Mouse (Mus musculus) G1E (cell line): ENCODE results near the gene Gbgt1.

ENCODE experiments used
- CTCF ChIP-seq: IDR thresholded peaks from 2 replicates; pipeline ENCODE4 v1.5.1; 2012; ENCODE audit warnings: low read depth, low read length, inconsistent platforms, mixed read lengths
- POLR2AphosphoS5 ChIP-seq: IDR thresholded peaks from 2 replicates; pipeline ENCODE4 v1.6.1; 2012; ENCODE audit warnings: low read depth, low read length, inconsistent platforms; ENCODE audit not compliant: insufficient replicate concordance

DNA sequence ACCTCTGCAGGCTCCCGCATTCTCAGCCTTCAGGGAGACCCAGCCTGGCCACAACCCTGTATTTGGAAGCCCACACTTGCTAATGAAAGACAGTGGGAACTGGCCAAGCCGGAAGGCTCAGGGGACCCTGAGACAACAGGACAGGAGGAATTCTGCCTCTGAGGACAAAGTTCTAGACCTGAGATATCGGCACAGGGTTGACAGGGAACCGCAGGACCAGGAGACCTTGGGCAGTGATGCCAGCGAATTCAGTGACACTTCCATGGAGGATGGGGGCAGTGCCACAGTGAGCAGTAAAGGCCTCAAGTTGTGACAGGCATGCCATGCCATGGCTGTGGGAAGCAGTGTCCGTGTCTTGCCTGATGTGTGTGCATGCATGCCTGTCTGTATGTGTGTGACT lies 43.2 kb upstream of the Gbgt1 start:
- no peak for TF ChIP-seq CTCF
- TF ChIP-seq POLR2AphosphoS5: no peak
